Mouse (Mus musculus) gastrocnemius, postnatal 25 days (tissue): Measurements from ENCODE around the gene Rack1. TPM values are rescaled to one million over a fixed set of nuclear protein-coding genes. Genes with fewer than 3 reads are reported as not detected.
"Not testable (repeated sequence)": the region's sequence is repeated elsewhere in the genome, so short reads cannot be mapped to it uniquely, and the experiment has no call there.

Experiments
- DNase-seq: peaks from one replicate; pipeline ENCODE4 v3.0.0; 2022
- total RNA-seq, 2 experiments: library from RNA; stranded (reverse); gene quantifications; 1 replicate in 1 of 2; 2 replicates in 1 of 2; pipeline ENCODE4 v1.2.3; 2021

The Rack1 gene
- total RNA-seq, 2 experiments from 2014 or later: 321 to 324 TPM

DNA sequence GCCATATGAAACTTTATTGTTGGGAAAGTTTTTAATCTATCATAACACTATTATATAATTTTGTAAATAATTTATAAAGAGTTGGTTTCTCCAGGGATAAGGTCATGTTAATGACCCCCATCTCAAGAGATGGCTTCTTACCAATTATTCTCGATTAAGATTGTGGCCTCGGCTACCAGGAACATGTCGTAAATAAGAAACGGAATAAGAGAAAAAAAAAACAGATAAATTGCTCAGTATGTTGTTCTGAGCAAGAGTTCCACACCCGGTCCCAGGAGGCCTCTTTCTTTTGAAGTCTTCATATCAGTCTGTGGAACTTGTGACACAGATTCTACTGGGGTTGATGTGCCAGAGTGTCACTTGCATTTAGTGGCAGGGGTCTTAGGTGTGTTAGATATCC lies 41.1 kb downstream of the Rack1 start:
- no peak for DNase-seq

DNA sequence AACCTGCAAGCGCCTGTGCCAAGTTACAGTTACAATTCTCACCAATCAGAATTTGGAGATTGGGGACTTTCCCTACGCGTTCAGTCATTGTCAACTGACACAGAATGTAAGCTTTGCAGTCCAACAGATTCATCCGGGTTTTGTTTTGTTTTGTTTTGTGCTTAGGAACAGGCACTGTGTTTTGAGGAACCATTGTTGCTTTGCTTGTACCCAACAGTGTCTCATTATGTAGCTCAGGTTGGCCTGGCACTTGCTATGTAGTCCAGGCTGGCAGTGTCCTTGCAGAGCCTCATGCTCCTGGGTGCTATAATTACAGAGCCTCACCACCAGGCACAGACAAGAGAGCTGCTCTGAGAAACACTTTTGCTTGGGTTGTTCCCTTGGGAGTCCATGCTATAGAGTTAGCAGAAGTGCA lies 42.3 kb downstream of the Rack1 start:
- no peak for DNase-seq

DNA sequence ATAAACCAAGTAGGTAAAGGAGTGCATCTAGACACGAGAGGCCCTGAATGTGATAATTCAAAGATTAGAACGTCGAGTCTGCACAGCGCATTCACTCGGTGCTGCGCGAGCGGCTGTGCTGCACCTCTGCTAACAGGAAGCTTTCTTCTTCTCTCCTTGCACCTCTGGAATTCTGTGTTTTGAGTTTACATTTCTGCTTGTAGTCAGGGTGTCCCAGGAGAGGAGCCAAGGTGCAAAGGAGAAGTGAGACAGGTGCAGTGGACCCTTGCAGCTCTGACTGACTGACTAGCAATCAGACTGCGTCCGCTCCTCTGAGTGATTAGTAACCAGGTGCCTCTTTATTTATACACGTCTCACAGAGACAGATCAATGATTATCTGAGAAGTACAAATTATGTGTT lies 43.1 kb downstream of the Rack1 start:
- DNase-seq: no peak

DNA sequence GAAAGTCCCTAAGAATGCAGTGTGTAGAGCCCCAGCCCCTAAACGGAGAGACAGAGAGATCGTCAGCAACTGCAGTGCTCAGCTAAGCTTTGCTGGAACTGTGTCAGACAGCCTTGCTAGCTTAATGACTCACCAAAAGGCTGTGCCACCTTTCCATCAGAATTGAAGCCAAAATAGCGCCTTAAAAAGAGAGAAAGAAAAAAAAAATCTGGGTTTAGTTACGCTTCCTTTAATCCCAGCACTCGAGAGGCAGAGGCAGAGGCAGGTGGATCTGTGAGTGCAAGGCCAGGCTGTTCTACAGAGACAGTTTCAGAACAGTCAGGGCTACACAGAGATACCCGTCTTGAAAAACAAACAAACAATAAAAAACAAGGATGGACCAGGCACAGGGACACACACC lies 44.2 kb downstream of the Rack1 start:
- DNase-seq: no peak

DNA sequence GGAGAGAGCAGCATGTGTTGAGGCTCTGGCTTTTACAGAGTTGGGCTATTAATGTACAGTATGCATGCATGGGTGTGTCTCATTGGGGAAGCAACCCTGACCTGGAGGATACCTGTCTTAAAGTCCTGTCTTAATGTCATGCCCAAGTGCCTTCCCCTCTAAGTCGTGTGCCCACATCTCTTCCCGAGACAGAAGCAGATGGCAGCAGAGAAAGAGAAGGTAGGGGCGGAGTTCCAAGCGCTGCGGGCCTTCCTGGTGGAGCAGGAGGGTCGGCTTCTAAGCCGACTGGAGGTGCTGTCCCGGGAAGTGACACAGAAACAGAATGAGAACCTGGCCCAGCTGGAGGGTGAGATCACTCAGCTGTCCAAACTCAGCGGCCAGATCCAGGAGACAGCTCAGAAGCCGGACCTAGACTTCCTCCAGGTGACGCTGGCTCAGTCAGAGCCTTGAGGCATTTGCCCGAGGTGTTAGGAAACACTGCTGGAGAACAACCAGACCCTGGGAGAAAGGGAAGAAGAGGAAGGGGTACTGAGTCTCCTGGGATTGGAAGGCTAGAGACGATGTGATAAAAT lies 45.2 kb downstream of the Rack1 start:
- peak; percentile 40 for DNase-seq

DNA sequence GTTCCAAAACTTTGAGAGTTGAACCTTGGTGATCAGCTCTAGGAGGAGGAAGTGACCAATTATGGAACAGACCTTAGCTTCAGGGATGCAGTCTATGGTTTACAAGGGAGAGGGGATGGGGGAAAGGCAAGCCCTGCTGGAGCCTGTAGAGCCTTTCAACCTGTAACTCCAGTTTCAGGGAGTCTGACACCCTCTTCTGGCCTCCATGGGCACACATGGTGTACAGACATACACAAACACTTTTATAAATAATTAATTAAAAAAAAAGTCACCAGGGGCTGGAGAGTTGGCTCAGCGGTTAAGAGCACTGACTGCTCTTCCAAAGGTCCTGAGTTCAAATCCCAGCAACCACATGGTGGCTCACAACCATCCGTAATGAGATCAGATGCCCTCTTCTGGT lies 46.2 kb downstream of the Rack1 start:
- not testable (repeated sequence) for DNase-seq

DNA sequence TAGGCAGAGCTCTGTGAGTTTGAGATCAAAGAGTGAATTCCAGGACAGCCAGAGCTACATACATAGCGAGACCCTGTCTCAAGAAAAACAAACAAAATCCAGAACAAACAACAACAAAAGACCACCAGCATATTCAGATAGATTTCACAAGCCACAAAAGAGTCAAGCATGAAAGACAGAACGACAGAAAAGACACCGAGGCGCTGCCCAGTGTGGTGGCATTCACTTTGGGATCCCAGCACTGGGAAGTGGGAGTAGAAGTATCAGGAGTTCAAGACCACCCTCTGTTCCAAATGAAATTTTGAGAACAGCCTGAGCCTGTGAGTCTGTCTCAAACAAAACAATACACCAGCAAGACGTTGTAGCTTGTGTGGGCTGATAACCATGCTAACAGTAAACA lies 46.7 kb downstream of the Rack1 start:
- no peak for DNase-seq

DNA sequence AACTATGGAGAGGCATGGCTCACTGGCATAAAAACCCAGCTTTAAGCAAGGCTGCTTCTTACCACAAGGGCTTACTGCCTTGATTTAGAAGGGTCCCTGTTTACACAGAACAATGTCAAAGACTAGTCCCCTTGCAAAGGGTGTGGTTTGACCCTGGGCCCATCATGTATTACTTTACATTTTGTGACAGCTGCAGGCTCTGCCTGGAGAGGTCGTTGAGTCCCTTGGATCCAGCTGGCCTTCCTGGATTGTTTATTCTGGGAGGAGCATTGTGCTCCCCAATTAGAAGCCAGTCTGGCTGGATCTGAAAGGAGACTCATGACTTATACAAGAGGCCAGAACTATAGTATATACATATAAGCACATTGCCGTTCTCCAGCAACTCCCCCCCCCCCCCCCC lies 50.1 kb downstream of the Rack1 start:
- no peak for DNase-seq

DNA sequence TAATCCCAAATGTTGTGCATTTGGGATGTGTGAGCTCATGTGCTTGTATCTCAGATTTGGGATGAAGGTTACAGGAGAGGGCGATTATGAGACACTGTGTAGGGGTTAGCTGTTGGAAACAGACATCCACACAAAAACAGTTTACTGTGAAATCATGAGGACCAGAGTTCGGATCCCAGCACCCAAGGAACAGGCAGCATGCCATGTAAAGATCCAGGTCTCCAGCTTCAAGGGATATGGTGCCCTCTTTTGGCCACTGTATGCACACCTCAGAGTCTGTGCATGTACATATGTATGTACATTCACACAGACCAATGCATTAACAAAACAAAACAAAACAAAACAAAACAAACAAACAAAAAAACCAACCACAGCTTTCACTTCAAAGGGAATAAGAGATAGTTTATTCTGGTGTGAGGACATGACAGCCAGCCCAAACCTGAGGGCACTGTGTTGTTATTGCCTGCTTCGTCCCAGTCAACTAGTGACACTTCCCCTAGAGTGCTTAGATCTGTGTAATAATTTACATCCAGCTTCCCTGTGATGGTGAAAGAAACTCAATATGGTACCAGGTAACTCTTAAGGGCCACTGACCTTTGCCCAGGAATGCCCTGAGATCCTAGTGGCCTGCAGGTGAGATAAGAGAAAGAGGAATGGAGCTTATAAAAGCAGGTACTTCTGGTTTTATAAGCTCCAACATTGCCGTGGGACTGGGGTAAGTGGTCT lies 51.3 kb downstream of the Rack1 start:
- DNase-seq: no peak

DNA sequence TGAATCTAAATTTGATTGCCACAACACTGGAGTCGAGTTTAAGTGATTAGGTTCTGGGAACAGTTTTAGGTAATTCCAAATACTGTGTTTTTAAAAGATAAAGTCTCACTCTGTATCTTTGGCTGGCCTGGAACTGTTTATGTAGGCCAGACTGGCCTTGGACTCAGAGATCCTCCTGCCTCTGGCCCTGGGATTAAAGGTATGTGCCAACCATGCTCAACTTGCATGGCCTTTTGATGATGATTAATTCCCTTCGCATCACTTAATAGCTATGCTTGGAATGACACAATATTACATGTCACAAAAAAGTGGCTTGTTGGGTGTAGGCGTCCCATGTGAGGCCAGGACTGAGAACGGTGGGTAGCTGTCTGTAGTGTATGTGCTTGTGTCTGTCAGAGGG lies 52.1 kb downstream of the Rack1 start:
- DNase-seq: no peak

DNA sequence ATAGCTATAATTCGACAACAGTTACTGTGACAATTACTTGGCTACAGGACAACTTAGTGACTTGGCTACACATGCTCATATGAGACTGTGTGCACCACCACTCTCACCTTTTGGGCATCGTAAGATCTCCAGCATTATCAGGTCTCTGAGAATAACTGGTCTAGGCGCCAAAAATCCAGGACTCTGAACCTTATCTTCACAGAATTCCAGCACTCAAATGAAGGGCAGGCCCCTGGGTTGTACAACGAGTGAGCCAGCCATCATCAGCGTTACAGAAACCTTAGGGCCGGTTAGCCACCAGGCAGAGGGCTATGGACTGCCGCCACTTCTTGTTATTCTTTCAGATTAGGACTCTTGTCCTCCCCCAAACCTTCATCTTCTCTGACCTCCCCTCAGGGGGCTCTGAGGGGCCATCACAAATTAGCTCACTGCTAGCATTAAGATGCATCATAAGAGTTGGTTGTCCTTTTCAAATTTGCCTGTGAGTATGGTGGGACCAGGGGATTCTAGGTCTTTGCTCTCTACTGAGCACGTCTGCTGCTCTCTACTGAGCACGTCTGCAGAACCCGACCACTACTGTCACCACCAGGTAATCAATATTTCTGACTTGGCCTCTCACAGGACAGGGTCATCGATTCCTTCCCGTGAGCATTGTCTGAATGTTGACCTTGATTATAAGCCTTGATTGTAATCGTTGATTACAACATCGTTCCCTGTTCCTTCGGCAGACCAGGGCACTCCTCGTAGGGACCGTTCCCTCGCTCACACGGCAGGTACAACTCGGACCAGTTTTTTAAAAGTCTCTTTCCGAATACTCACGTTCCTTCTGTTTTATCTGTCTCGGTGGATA lies 52.7 kb downstream of the Rack1 start:
- DNase-seq: no peak

DNA sequence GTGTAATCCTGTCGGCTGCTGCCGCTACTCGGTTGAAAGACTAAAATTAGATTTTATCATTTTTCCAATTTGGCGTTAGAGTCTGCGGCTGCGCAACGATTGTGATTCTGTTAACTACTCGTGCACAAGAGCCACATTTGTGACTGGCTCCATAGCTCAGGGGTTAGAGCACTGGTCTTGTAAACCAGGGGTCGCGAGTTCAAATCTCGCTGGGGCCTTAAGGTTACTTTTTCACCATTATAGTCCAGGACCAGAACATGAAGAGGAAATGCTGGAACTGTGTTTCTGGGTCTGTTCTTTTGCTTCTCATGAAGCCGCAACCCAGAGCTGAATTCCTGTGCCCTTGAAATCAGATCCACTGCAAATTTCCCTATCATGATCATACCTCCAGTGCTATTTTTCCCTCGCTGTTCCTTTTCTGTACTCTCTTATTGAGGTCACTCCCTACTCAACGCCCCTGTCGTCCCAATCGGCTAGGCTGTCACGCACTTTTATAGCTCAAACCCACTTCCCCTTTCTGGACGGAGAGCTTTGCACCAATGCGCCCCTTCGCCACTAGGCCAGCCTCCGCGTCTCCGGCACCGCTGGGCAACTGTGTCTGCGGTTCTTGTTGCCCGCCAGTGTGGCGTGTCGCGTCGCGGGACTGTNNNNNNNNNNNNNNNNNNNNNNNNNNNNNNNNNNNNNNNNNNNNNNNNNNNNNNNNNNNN lies 53.5 kb downstream of the Rack1 start:
- DNase-seq: peak; percentile 80

Other genes starting within 250 kb of the Rack1 start
- gene Trim41, start 17.0 kb downstream of the Rack1 start, total RNA-seq: 10 to 100 TPM; 15.5 to 19.3 TPM
- gene Trim7, start 25.8 kb downstream of the Rack1 start, total RNA-seq: 10 to 100 TPM; 57.3 to 57.9 TPM
- 1 to 10 TPM in 1 of 2 experiments, under 1 TPM in 1; 0.67 to 3.2 TPM for gene Gm12184, start 26.3 kb downstream of the Rack1 start, total RNA-seq
- gene Irgm1, start 71.4 kb downstream of the Rack1 start, total RNA-seq: 10 to 100 TPM in 1 of 2 experiments, 1 to 10 TPM in 1; 9.0 to 11.1 TPM
- under 1 TPM; 0.21 to 0.36 TPM for gene Gm5431, start 101.9 kb downstream of the Rack1 start, total RNA-seq
- gene Psme2b, start 145.9 kb downstream of the Rack1 start, total RNA-seq: 1 to 10 TPM; 1.3 to 1.4 TPM
- gene Olfr56, start 178.6 kb downstream of the Rack1 start, total RNA-seq: not detected
- gene 9930111J21Rik1, start 179.1 kb downstream of the Rack1 start, total RNA-seq: 1 to 10 TPM in 1 of 2 experiments, under 1 TPM in 1; 0.96 to 1.6 TPM
- under 1 TPM; 0.15 to 0.19 TPM for gene Gm12185, start 191.9 kb downstream of the Rack1 start, total RNA-seq
- gene Tgtp1, start 193.8 kb downstream of the Rack1 start, total RNA-seq: 1 to 10 TPM in 1 of 2 experiments, under 1 TPM in 1; 0.86 to 1.2 TPM